ENCODE assay signal across 17 mouse cellular contexts in genomic region chr4:3066051-3066736, GRCm38 (mm10).
A peak's percentile ranks its signal among the peaks of the same experiment; 100 is the strongest.
DNase-seq lines count a peak whose midpoint lies in the region; ATAC-seq and TF ChIP-seq lines count a peak whose summit lies in the region.
"Had no signal": no experiment of that assay in that cellular context is flagged by ENCODE, and none has a peak within 500 bp of the region (broad histone marks: within the 10 kb centered on the region; RNA-seq: fewer than 3 reads in every experiment).

No protein-coding gene starts in this region.

- ATAC-seq in forebrain, embryonic 11.5 days (replicated peaks; ENCODE audit: low FRiP score): no peak
- no peak for ATAC-seq in forebrain, embryonic 15.5 days (replicated peaks)
- ATAC-seq in stomach, embryonic 14.5 days (ENCODE audit: insufficient number of reproducible peaks, insufficient read depth, low FRiP score, low read depth): 0 out of 2 replicates have a peak, but pooled peaks have one; percentile 4
- no peak for ATAC-seq in stomach, postnatal 0 days (ENCODE audit: low FRiP score, low TSS enrichment)
- ATAC-seq in hindbrain, postnatal 0 days: no peak
- ATAC-seq: intestine, embryonic 16.5 days had no signal

- no peak overlapping the region for H3K27ac ChIP-seq in forebrain, embryonic 11.5 days (ENCODE audit: low read depth, low read length)
- H3K27ac ChIP-seq in forebrain, embryonic 15.5 days (replicated peaks): no peak overlapping the region
- no peak overlapping the region for H3K27ac ChIP-seq in stomach, embryonic 14.5 days (ENCODE audit: low read length)
- no peak overlapping the region for H3K27ac ChIP-seq in stomach, postnatal 0 days (replicated peaks)
- no peak overlapping the region for H3K27ac ChIP-seq in hindbrain, postnatal 0 days
- H3K27ac ChIP-seq: left cerebral cortex, adult 2 months; neural tube, embryonic 13.5 days had no signal

- peak; percentile 46 for DNase-seq in forebrain, embryonic 11.5 days (ENCODE audit: low spot score)
- DNase-seq in layer of hippocampus, adult 11-12 months (ENCODE audit: low spot score): peak; percentile 1
- DNase-seq in layer of hippocampus, postnatal 14 days (ENCODE audit: low spot score in 2 of 2): no peak
- no peak for DNase-seq in stomach, postnatal 0 days (ENCODE audit: low spot score)
- peak; percentile 2 for DNase-seq in testis, postnatal 14 days (ENCODE audit: low spot score)
- no peak for DNase-seq in hindbrain, postnatal 0 days (ENCODE audit: low spot score)
- DNase-seq: adrenal gland, adult 2 months; B cell, adult 2 months; embryo, embryonic 11 days; retina, postnatal 1 day had no signal

- H3K4me1 ChIP-seq in forebrain, embryonic 11.5 days (replicated peaks; ENCODE audit: control insufficient read depth, insufficient read depth, low read length): no peaks in the 10 kb centered on the region
- no peaks in the 10 kb centered on the region for H3K4me1 ChIP-seq in forebrain, embryonic 15.5 days
- no peaks in the 10 kb centered on the region for H3K4me1 ChIP-seq in stomach, embryonic 14.5 days (ENCODE audit: control insufficient read depth, insufficient read depth, low read length)
- H3K4me1 ChIP-seq in stomach, postnatal 0 days (replicated peaks; ENCODE audit: control insufficient read depth, insufficient read depth): no peaks in the 10 kb centered on the region
- H3K4me1 ChIP-seq in hindbrain, postnatal 0 days (ENCODE audit: insufficient read depth, low read length): no peaks in the 10 kb centered on the region
- H3K4me1 ChIP-seq: heart, embryonic 12.5 days; neural tube, embryonic 13.5 days had no signal

- TF ChIP-seq CTCF in stomach, postnatal 0 days (IDR thresholded peaks at IDR 0.05; ENCODE audit: low read depth): no peak
- no peak for TF ChIP-seq CTCF in hindbrain, postnatal 0 days (IDR thresholded peaks at IDR 0.05; ENCODE audit: low read depth)

- no peaks in the 10 kb centered on the region; the same call in 1 of the 2 replicates for H3K36me3 ChIP-seq in forebrain, embryonic 11.5 days (ENCODE audit: control insufficient read depth, insufficient read depth, low read length)
- H3K36me3 ChIP-seq in forebrain, embryonic 15.5 days: no peaks in the 10 kb centered on the region
- no peaks in the 10 kb centered on the region for H3K36me3 ChIP-seq in stomach, embryonic 14.5 days (ENCODE audit: control insufficient read depth, insufficient read depth, low read length)
- H3K36me3 ChIP-seq in stomach, postnatal 0 days (ENCODE audit: control insufficient read depth, insufficient read depth, low read length): no peaks in the 10 kb centered on the region
- H3K36me3 ChIP-seq in hindbrain, postnatal 0 days (ENCODE audit: insufficient read depth, low read length): no peaks in the 10 kb centered on the region
- H3K36me3 ChIP-seq: heart, embryonic 12.5 days had no signal

- no peak overlapping the region for H3K4me3 ChIP-seq in forebrain, embryonic 11.5 days (ENCODE audit: low read depth, low read length)
- H3K4me3 ChIP-seq in forebrain, embryonic 15.5 days: no peak overlapping the region
- H3K4me3 ChIP-seq in stomach, embryonic 14.5 days (ENCODE audit: low read depth, low read length): no peak overlapping the region
- no peak overlapping the region for H3K4me3 ChIP-seq in stomach, postnatal 0 days (ENCODE audit: low read depth, low read length)
- H3K4me3 ChIP-seq in hindbrain, postnatal 0 days (ENCODE audit: low read length): no peak overlapping the region
- H3K4me3 ChIP-seq: erythroblast, embryonic 14.5 days; heart, embryonic 12.5 days; left cerebral cortex, adult 2 months; neural tube, embryonic 13.5 days had no signal

- no peak overlapping the region for H3K9ac ChIP-seq in forebrain, embryonic 11.5 days (ENCODE audit: low read length)
- H3K9ac ChIP-seq in forebrain, embryonic 15.5 days (replicated peaks): no peak overlapping the region
- no peak overlapping the region for H3K9ac ChIP-seq in stomach, embryonic 14.5 days (replicated peaks; ENCODE audit: low read depth, low read length)
- H3K9ac ChIP-seq in stomach, postnatal 0 days (ENCODE audit: low read length): no peak overlapping the region
- H3K9ac ChIP-seq in hindbrain, postnatal 0 days (replicated peaks; ENCODE audit: low read length): no peak overlapping the region
- H3K9ac ChIP-seq: heart, embryonic 12.5 days; neural tube, embryonic 13.5 days had no signal

- H3K27me3 ChIP-seq in forebrain, embryonic 11.5 days (ENCODE audit: control insufficient read depth, insufficient read depth, low read length): no peaks in the 10 kb centered on the region
- no peaks in the 10 kb centered on the region for H3K27me3 ChIP-seq in forebrain, embryonic 15.5 days
- H3K27me3 ChIP-seq in stomach, embryonic 14.5 days (ENCODE audit: control insufficient read depth, insufficient read depth, low read length): no peaks in the 10 kb centered on the region
- no peaks in the 10 kb centered on the region for H3K27me3 ChIP-seq in stomach, postnatal 0 days (ENCODE audit: control insufficient read depth, insufficient read depth, low read length)
- no peaks in the 10 kb centered on the region for H3K27me3 ChIP-seq in hindbrain, postnatal 0 days (ENCODE audit: insufficient read depth, low read length)
- H3K27me3 ChIP-seq: heart, embryonic 12.5 days; neural tube, embryonic 13.5 days had no signal

- peaks cover 86% of the 10 kb centered on the region for H3K9me3 ChIP-seq in forebrain, embryonic 11.5 days (ENCODE audit: control insufficient read depth, low read length)
- peaks cover 74% of the 10 kb centered on the region for H3K9me3 ChIP-seq in forebrain, embryonic 15.5 days
- peaks cover 61% of the 10 kb centered on the region for H3K9me3 ChIP-seq in stomach, embryonic 14.5 days (ENCODE audit: control insufficient read depth, low read depth, low read length)
- peaks cover 50% of the 10 kb centered on the region for H3K9me3 ChIP-seq in stomach, postnatal 0 days (ENCODE audit: control insufficient read depth, low read length)
- peaks cover 86% of the 10 kb centered on the region for H3K9me3 ChIP-seq in hindbrain, postnatal 0 days (ENCODE audit: low read length)

- no peak for TF ChIP-seq EP300 in stomach, postnatal 0 days (optimal IDR thresholded peaks at IDR 0.05)

- no peak overlapping the region for H3K4me2 ChIP-seq in forebrain, embryonic 11.5 days (ENCODE audit: low read depth, low read length, severe bottlenecking)
- H3K4me2 ChIP-seq in forebrain, embryonic 15.5 days (replicated peaks): no peak overlapping the region
- no peak overlapping the region for H3K4me2 ChIP-seq in stomach, embryonic 14.5 days (replicated peaks; ENCODE audit: low read depth, low read length)
- H3K4me2 ChIP-seq in stomach, postnatal 0 days (replicated peaks; ENCODE audit: low read depth): no peak overlapping the region
- H3K4me2 ChIP-seq in hindbrain, postnatal 0 days (ENCODE audit: low read depth, low read length): no peak overlapping the region
- H3K4me2 ChIP-seq: heart, embryonic 12.5 days; neural tube, embryonic 13.5 days had no signal

- 81% methylated on average over 5 of the region's 5 CpGs for WGBS in forebrain, embryonic 11.5 days
- WGBS in forebrain, embryonic 15.5 days: 78% methylated on average over 5 of the region's 5 CpGs
- 76% methylated on average over 5 of the region's 5 CpGs for WGBS in stomach, embryonic 14.5 days
- 77% methylated on average over 5 of the region's 5 CpGs for WGBS in stomach, postnatal 0 days
- 78% methylated on average over 5 of the region's 5 CpGs for WGBS in hindbrain, postnatal 0 days

Comparison
In these comparisons a context has a peak if more than half of its experiments do, and no peak if none do; other contexts are left out.
1. DNase-seq: peak in forebrain, embryonic 11.5 days (single experiment), layer of hippocampus, adult 11-12 months (single experiment) and testis, postnatal 14 days (single experiment); none in layer of hippocampus, postnatal 14 days (0 of 2), stomach, postnatal 0 days (single experiment) and hindbrain, postnatal 0 days (single experiment).